Mouse (Mus musculus) layer of hippocampus, adult 11-12 months (tissue): Measurements from ENCODE around the gene Slc22a26.
"Not testable (repeated sequence)": the region's sequence is repeated elsewhere in the genome, so short reads cannot be mapped to it uniquely, and the experiment has no call there.

Experiments used
- DNase-seq: peaks from one replicate; pipeline ENCODE4 v3.0.0; 2022; ENCODE audit warnings: low spot score

The Slc22a26 gene

DNA sequence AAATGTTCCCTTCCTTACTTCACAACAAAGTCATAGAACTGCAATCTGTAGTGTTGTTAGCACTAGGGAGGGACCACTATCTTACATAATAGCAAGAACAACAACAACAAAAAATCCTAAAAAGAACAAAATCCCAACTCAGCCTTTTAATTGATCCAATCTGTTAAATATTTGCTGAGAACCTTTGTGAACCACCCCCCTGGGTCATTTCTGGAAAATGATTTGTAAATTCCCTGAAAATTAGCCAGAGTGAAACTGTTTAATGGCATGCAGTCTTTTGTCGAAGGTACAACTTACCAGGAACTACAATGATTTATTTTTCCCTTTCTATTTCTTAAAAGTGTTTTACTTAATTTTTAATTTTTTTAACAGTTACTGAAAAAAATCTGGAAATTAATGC, at the start of gene Slc22a26:
Gene Slc22a26, minus strand, starts transcription at position 97 of the 400 bp plus-strand sequence.
- DNase-seq = no peak

- DNase-seq = no peak
Measured at GRCm38 (mm10) chr19:7829851-7830250, 27.4 kb upstream of the Slc22a26 start.

- DNase-seq = no peak
Measured at GRCm38 (mm10) chr19:7790571-7790970, 11.9 kb downstream of the Slc22a26 start.

DNA sequence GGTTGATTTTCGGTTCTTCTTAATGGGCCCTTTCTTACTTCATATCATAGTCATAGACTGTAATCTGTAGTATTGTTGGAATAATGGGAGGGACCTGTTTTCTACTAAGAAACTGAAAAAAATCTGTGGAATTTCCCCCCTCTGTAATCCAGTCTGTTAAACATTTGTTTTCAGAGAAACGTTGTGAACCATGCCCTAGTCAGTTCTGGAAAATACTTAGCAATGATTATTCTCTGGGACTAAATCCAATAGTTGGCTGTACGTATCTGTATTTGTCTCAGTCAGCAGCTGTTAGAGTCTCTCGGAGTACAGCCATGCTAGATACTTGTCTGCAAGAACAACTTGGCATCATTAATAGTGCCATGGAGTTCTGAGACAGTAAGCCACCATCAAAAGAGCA, 27.2 kb downstream of the Slc22a26 start:
- peak; percentile 3 for DNase-seq

GRCm38 (mm10) chr19:7766124-7766523, 36.3 kb downstream of the Slc22a26 start:
- no peak for DNase-seq

- DNase-seq = no peak
Measured at GRCm38 (mm10) chr19:7765599-7765998, 36.9 kb downstream of the Slc22a26 start.

GRCm38 (mm10) chr19:7753371-7753770, 49.1 kb downstream of the Slc22a26 start:
- not testable (repeated sequence) for DNase-seq
